Mouse (Mus musculus) mouse embryonic stem cell (cell line): ENCODE data around the gene Tfap2a.

Experiments used
- in situ Hi-C, 2 experiments: fragments of 300-500 bp; cut with MboI; formaldehyde crosslinking; loops; 1 replicate in 1 of 2; 3 replicates in 1 of 2; pipeline ENCODE4 v1.14.3; 2019 to 2020; ENCODE audit warnings: low sequenced_read_pairs in 2 of 2, low pct_unique_long_range_greater_than_20kb in 1 of 2, mixed read lengths in 1 of 2; ENCODE audit not compliant: unreplicated experiment in 1 of 2

Tfap2a gene

GRCm38 (mm10) chr13:40722741-40723597 is 15.2 kb downstream of the Tfap2a start:
- in situ Hi-C loops: no loop called here

- in situ Hi-C loops: no loop called here
These were observed 18.5 kb downstream of the Tfap2a start for GRCm38 (mm10) chr13:40719741-40720082.

- in situ Hi-C loops: no loop called here
These were observed 19.0 kb downstream of the Tfap2a start for GRCm38 (mm10) chr13:40719066-40719740.

GRCm38 (mm10) chr13:40716771-40717716 is 21.1 kb downstream of the Tfap2a start:
- in situ Hi-C loops: no loop called here

- in situ Hi-C loops: no loop called here
These were observed 23.6 kb downstream of the Tfap2a start for GRCm38 (mm10) chr13:40714531-40714930.

GRCm38 (mm10) chr13:40713681-40714080 is 24.5 kb downstream of the Tfap2a start:
- in situ Hi-C loops: no loop called here

GRCm38 (mm10) chr13:40713241-40713640 is 24.9 kb downstream of the Tfap2a start:
- in situ Hi-C loops: no loop called here

GRCm38 (mm10) chr13:40712526-40712832 is 25.7 kb downstream of the Tfap2a start:
- in situ Hi-C loops: no loop called here

GRCm38 (mm10) chr13:40711661-40712525 is 26.3 kb downstream of the Tfap2a start:
- in situ Hi-C loops: no loop called here

GRCm38 (mm10) chr13:40710062-40710342 is 28.2 kb downstream of the Tfap2a start:
- in situ Hi-C loops: no loop called here

- in situ Hi-C loops: no loop called here
These were observed 28.7 kb downstream of the Tfap2a start for GRCm38 (mm10) chr13:40709321-40710061.

- in situ Hi-C loops: no loop called here
These were observed 29.3 kb downstream of the Tfap2a start for GRCm38 (mm10) chr13:40708913-40709312.

GRCm38 (mm10) chr13:40708271-40708670 is 29.9 kb downstream of the Tfap2a start:
- in situ Hi-C loops: no loop called here

GRCm38 (mm10) chr13:40707646-40708045 is 30.5 kb downstream of the Tfap2a start:
- in situ Hi-C loops: no loop called here

- in situ Hi-C loops: no loop called here
These were observed 31.6 kb downstream of the Tfap2a start for GRCm38 (mm10) chr13:40706612-40707011.

GRCm38 (mm10) chr13:40705821-40706425 is 32.3 kb downstream of the Tfap2a start:
- in situ Hi-C loops: no loop called here

GRCm38 (mm10) chr13:40704864-40705455 is 33.2 kb downstream of the Tfap2a start:
- in situ Hi-C loops: no loop called here
